Mouse (Mus musculus) heart, adult 2 months (tissue): Measurements from ENCODE around the gene Rassf10.

Experiments
- CTCF ChIP-seq: fragments of 200-600 bp; IDR thresholded peaks from 2 replicates; pipeline ENCODE4 v1.8.1; 2022; ENCODE audit warnings: antibody characterized with exemption, mild to moderate bottlenecking, moderate library complexity
- POLR2A ChIP-seq: fragments of 200-500 bp; IDR thresholded peaks from 2 replicates; pipeline ENCODE4 v1.6.1; 2011; ENCODE audit warnings: mild to moderate bottlenecking, low read depth, low read length, control low read depth; ENCODE audit not compliant: insufficient read depth

GRCm38 (mm10) chr7:112984704-112985577 is 31.2 kb downstream of the Rassf10 start:
- no peak for TF ChIP-seq POLR2A
- no peak for TF ChIP-seq CTCF
